Mouse (Mus musculus): Measurements from ENCODE around the gene Gmfg. TPM values are rescaled to one million over a fixed set of nuclear protein-coding genes. Genes with fewer than 3 reads are reported as not detected.
A peak's percentile ranks its signal among the peaks of the same experiment; 100 is the strongest.

Gene Gmfg
- polyA plus RNA-seq, 1 experiment from 2014 or later = 8.6 TPM

DNA sequence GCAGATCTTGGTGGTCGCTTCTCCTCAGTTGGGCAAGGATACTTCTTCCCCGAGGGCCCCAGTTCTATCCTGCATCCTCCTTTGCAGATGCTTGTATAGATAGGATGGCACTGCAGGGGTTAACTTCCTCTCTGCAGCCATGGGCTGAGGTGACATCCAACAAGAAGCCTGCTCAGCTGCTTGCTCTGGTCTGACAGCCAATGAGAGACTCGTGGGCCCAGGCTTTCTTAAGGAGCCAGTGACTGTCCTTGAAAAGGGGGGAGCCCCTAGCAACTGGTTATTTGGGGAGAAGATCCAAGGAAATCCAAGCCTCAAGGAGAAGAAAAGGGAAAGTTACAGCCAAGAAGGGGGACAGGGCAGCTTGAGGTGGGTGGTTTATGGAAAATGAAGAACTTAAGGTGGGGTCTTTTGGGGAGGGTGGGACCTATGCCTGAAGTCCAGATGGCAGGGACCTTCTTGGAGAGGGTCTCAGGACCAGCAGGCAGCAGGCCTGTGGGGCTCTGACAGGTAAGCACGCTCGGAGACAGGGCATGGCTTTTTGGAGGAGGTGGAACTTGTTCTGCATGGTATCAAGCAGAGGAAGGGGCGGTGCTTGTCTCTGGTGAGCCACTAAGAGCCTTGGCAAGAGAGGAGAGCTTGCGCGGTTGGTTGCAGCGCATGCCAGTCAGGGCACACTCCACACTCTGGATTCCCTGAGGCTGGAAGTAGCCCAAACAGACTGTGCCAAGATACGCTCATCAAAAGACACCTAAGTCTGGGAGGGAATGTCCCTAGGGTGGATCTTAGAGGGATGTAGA lies 27.4 kb downstream of the Gmfg start:
- Histone ChIP-seq H3K4me3 (no peak overlapping the region), H3K27ac (no peak overlapping the region), H3K4me2 (replicated peaks) (no peak overlapping the region), H3K36me3 (peaks cover 42% of the 10 kb centered on the region), H3K4me1 (peaks cover 15% of the 10 kb centered on the region), H3K9me3 (no peaks in the 10 kb centered on the region), H3K9ac (no peak overlapping the region), H3K27me3 (peaks cover 21% of the 10 kb centered on the region)
- WGBS = 61% methylated on average over 10 of the region's 10 CpGs
- ATAC-seq (ENCODE audit: low FRiP score, low read depth) = no peak

- Histone ChIP-seq H3K4me3 (peak overlapping the region; percentile 55), H3K4me2 (replicated peaks) (peak overlapping the region; percentile 91), H3K27ac (no peak overlapping the region), H3K4me1 (peaks cover 15% of the 10 kb centered on the region), H3K36me3 (peaks cover 22% of the 10 kb centered on the region), H3K9ac (peak overlapping the region; percentile 71), H3K9me3 (no peaks in the 10 kb centered on the region), H3K27me3 (peaks cover 21% of the 10 kb centered on the region)
- ATAC-seq (ENCODE audit: low FRiP score, low read depth) = peak; percentile 3; the same call in 1 of the 2 replicates
- 18% methylated on average over 40 of the region's 40 CpGs for WGBS
Observed at GRCm38 (mm10) chr7:28466721-28467212, 29.5 kb downstream of the Gmfg start.

DNA sequence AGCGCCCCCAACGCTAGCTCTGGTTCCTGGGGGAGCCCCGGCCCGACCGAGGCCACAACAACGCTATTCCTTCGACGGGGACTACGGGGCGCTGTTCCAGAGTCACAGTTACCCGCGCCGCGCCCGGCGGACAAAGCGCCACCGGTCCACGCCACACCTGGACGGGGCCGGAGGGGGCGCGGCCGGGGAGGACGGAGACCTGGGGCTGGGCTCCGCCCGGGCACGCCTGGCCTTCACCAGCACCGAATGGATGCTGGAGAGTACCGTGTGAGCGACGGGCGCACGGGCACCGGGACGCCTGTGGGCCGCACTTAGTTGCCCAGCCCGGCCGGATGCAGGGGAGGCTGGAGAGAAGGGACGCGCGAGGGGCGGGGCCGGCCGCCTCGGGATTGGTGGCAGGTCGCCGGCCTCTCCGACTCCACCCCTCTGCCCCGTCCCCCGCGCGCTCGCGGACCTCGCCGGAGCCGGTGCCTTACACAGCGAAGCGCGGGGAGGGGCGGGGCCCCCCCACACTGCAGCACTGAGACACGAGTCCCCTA lies 30.0 kb downstream of the Gmfg start:
- no peaks in the 10 kb centered on the region for H3K9me3 ChIP-seq
- peak; percentile 82 for ATAC-seq (ENCODE audit: low FRiP score, low read depth)
- H3K27me3 ChIP-seq = peaks cover 21% of the 10 kb centered on the region
- H3K4me1 ChIP-seq = peaks cover 15% of the 10 kb centered on the region
- peaks cover 17% of the 10 kb centered on the region for H3K36me3 ChIP-seq
- H3K4me2 ChIP-seq (replicated peaks) = peak overlapping the region; percentile 91
- H3K27ac ChIP-seq = no peak overlapping the region
- 1% methylated on average over 59 of the region's 63 CpGs for WGBS
- peak overlapping the region; percentile 55 for H3K4me3 ChIP-seq
- H3K9ac ChIP-seq = peak overlapping the region; percentile 71

DNA sequence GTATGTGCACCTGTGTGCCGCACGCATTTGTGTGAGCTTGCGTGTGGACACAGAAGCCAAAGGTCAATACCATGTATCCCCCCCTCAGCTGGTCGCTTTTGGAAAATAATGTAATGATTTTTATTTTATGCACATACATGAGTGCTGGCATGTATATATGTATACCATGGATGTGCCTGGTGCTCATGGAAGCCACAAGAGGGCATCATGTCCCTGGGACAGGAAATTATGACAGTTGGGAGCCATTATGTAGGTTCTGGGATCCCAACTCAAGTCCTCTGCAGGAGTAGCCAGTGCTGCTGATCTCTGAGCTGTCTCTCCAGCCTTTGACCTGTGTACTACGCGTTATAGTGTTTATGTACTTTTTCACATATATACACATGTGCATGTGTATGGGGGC lies 38.9 kb downstream of the Gmfg start:
- Histone ChIP-seq H3K27ac (no peak overlapping the region), H3K36me3 (no peaks in the 10 kb centered on the region), H3K4me1 (peaks cover 5% of the 10 kb centered on the region; the same call in 1 of the 2 replicates), H3K4me3 (no peak overlapping the region), H3K4me2 (replicated peaks) (no peak overlapping the region), H3K27me3 (no peaks in the 10 kb centered on the region), H3K9me3 (no peaks in the 10 kb centered on the region), H3K9ac (no peak overlapping the region)
- ATAC-seq (ENCODE audit: low FRiP score, low read depth) = no peak
- 87% methylated on average over 6 of the region's 6 CpGs for WGBS

DNA sequence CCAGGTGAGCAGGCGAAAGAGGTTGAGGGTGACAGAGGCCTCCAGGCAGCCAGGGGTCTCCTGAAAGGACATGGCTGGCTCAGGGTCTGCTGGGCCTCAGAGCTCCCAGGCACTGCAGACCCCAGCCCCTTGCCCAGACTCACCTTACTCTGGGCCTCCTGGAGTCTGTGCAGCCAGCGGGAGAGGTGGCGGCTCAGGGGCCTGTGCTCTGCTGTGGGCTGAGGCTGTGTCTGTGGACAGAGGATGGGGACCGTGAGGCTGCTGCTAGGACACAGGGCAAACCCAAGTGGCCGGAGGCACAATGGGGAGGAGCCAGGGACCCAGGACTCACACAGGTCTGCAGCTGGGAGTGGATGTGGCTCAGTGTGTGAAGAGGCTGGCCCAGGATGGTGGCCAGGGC lies 40.1 kb downstream of the Gmfg start:
- Histone ChIP-seq H3K36me3 (no peaks in the 10 kb centered on the region), H3K9me3 (no peaks in the 10 kb centered on the region), H3K9ac (no peak overlapping the region), H3K4me1 (peaks cover 5% of the 10 kb centered on the region; the same call in 1 of the 2 replicates), H3K4me3 (no peak overlapping the region), H3K4me2 (replicated peaks) (no peak overlapping the region), H3K27ac (no peak overlapping the region), H3K27me3 (no peaks in the 10 kb centered on the region)
- ATAC-seq (ENCODE audit: low FRiP score, low read depth) = no peak
- WGBS = 80% methylated on average over 5 of the region's 5 CpGs

DNA sequence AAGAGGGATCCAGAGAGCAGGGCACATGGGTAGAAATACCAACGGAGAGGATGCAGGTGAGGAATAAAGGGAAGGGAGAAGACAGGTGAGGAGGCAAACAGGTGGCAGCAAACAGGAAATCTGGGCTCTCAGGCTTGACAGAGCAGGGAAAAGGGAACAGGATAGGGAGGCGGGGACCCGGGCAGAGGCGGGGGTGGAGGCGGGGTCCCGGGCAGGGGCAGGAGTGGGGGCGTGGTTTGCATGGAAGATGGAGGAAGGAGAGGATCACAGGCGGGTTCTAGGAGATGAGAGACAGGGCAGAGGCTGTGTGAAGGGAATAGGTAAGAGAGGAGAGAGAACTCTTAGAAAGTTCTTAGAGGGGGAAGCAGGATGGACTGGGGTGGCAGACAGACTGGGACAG lies 41.6 kb downstream of the Gmfg start:
- ATAC-seq (ENCODE audit: low FRiP score, low read depth) = no peak
- WGBS = 8% methylated on average over 8 of the region's 8 CpGs

DNA sequence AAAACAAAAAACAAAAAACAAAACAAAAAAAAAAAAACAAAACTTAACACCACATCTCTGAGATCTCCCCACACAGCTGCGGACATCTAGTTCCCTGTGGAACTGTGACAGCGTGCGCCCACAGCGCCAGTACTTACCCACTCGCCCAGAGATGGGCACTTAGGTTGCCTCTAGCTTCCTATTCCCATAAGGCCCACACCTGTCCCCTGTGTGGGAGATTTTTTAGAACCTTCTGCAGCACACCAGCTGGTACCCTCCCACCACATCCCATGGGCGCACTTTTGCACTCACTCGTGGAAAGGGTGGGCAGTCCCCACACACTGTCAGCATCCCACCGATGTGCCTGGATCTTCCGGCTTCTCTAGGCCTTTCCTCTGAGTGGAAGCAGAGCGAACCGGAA lies 45.6 kb downstream of the Gmfg start:
- Histone ChIP-seq H3K27me3 (peaks cover 6% of the 10 kb centered on the region), H3K4me2 (replicated peaks) (no peak overlapping the region), H3K36me3 (no peaks in the 10 kb centered on the region), H3K4me3 (no peak overlapping the region), H3K4me1 (peaks cover 8% of the 10 kb centered on the region), H3K27ac (no peak overlapping the region), H3K9ac (no peak overlapping the region), H3K9me3 (no peaks in the 10 kb centered on the region)
- no peak for ATAC-seq (ENCODE audit: low FRiP score, low read depth)
- 87% methylated on average over 11 of the region's 11 CpGs for WGBS

More for the DNA sequence above, 41.6 kb downstream of the Gmfg start:
- Histone ChIP-seq H3K4me1 (peaks cover 5% of the 10 kb centered on the region; the same call in 1 of the 2 replicates), H3K4me2 (replicated peaks) (no peak overlapping the region), H3K9ac (no peak overlapping the region), H3K36me3 (no peaks in the 10 kb centered on the region), H3K9me3 (no peaks in the 10 kb centered on the region), H3K27me3 (no peaks in the 10 kb centered on the region), H3K27ac (no peak overlapping the region), H3K4me3 (no peak overlapping the region)

DNA sequence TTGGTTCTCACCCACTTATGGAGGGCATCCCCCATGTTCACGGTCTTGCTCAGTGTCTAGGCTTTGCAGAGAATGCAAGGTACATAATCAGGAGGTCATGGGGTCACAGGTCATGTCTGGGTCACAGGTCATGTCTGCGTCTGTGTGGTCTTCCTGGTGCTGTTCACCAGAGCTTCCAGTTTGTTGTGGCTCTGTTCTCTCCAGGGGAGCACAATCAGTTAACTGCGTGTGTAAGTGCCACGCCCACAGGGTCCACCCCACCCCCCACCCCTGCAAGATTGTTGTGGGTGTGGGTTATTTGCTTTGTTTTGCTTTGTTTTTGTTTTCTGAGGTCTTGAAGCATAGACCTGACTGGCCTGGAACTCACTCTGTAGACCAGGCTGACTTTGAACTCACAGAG lies 46.9 kb downstream of the Gmfg start:
- H3K4me1 ChIP-seq = peaks cover 11% of the 10 kb centered on the region
- peaks cover 12% of the 10 kb centered on the region for H3K27me3 ChIP-seq
- no peak overlapping the region for H3K4me3 ChIP-seq
- no peak overlapping the region for H3K4me2 ChIP-seq (replicated peaks)
- WGBS = 23% methylated on average over 4 of the region's 4 CpGs
- no peak overlapping the region for H3K9ac ChIP-seq
- no peaks in the 10 kb centered on the region for H3K36me3 ChIP-seq
- no peak overlapping the region for H3K27ac ChIP-seq
- no peak for ATAC-seq (ENCODE audit: low FRiP score, low read depth)
- H3K9me3 ChIP-seq = no peaks in the 10 kb centered on the region

GRCm38 (mm10) chr7:28488030-28488491 lies 50.8 kb downstream of the Gmfg start:
- Histone ChIP-seq H3K27me3 (peaks cover 12% of the 10 kb centered on the region), H3K27ac (no peak overlapping the region), H3K9ac (no peak overlapping the region; the same call in 1 of the 2 replicates), H3K9me3 (no peaks in the 10 kb centered on the region; the same call in 1 of the 2 replicates), H3K4me3 (peak overlapping the region; percentile 33), H3K36me3 (no peaks in the 10 kb centered on the region), H3K4me1 (peaks cover 16% of the 10 kb centered on the region), H3K4me2 (replicated peaks) (peak overlapping the region; percentile 62)
- no peak for ATAC-seq (ENCODE audit: low FRiP score, low read depth)
- WGBS = 5% methylated on average over 16 of the region's 16 CpGs

DNA sequence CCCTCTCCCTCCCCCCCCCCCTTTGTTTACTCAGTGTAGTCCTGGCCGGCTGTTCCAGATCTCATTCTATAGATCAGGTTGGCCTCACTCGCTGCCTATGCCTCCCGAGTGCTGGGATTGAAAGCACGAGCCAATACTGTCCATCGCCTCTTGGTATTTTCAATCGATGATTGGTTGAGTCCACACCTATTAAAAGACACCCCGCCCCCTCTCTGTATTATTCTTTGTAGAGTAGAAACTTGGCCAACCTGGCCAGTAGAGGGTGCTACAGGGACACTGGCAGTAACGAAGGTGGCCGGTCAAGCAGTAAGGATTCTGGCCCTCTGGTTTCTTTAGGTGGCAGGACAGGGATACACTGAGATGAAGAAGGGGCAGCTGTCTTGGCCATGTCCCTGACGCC lies 53.2 kb downstream of the Gmfg start:
- 3% methylated on average over 10 of the region's 10 CpGs for WGBS
- peaks cover 16% of the 10 kb centered on the region for H3K4me1 ChIP-seq
- H3K9me3 ChIP-seq = no peaks in the 10 kb centered on the region; the same call in 1 of the 2 replicates
- no peak overlapping the region for H3K27ac ChIP-seq
- H3K36me3 ChIP-seq = no peaks in the 10 kb centered on the region
- ATAC-seq (ENCODE audit: low FRiP score, low read depth) = no peak
- H3K4me3 ChIP-seq = no peak overlapping the region
- peak overlapping the region; percentile 27 for H3K4me2 ChIP-seq (replicated peaks)
- H3K27me3 ChIP-seq = peaks cover 12% of the 10 kb centered on the region
- H3K9ac ChIP-seq = no peak overlapping the region

DNA sequence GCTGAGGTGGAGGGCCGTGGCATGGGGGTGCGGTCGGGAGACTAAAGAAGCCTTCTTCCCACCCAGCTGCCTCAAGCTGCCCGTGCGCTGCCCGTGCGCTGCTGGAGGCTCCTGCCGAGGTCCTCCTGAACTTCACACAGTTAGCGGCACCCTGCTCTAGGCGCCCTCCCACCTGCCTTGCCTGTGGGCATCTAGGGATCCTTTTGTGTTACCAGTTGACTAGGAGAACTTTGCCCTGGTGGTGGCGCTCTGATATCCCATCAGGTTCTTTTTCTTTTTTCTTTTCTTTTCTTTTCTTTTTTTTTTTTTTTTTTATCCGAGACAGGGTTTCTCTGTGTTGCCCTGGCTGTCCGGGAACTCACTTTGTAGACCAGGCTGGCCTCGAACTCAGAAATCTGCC lies 53.7 kb downstream of the Gmfg start:
- Histone ChIP-seq H3K36me3 (no peaks in the 10 kb centered on the region), H3K4me2 (replicated peaks) (peak overlapping the region; percentile 27), H3K4me3 (no peak overlapping the region), H3K9ac (no peak overlapping the region), H3K4me1 (peaks cover 16% of the 10 kb centered on the region), H3K9me3 (no peaks in the 10 kb centered on the region; the same call in 1 of the 2 replicates), H3K27ac (no peak overlapping the region), H3K27me3 (peaks cover 12% of the 10 kb centered on the region)
- no peak for ATAC-seq (ENCODE audit: low FRiP score, low read depth)
- 24% methylated on average over 14 of the region's 14 CpGs for WGBS

DNA sequence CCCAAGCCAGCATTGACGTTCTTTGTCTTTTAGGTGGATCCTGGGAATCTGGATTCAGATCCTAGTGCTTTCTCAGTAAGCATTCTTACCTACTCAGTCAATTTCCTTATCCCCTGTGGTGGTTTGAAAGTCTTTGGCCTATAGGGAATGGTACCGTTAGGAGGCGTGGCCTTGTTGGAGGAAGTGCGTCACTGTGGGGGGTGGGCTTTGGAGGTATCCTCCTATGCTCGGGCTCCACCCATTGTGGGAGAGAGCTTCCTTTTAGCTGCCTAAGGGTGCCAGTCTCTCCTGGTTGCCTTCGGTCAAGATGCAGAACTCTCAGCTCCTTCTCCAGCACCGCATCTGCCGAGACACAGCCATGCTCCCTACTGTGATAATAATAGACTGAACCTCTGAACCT lies 55.1 kb downstream of the Gmfg start:
- no peaks in the 10 kb centered on the region for H3K36me3 ChIP-seq
- H3K9me3 ChIP-seq = no peaks in the 10 kb centered on the region; the same call in 1 of the 2 replicates
- no peak overlapping the region for H3K4me2 ChIP-seq (replicated peaks)
- 83% methylated on average over 8 of the region's 8 CpGs for WGBS
- H3K9ac ChIP-seq = no peak overlapping the region
- no peak overlapping the region for H3K27ac ChIP-seq
- no peak for ATAC-seq (ENCODE audit: low FRiP score, low read depth)
- H3K27me3 ChIP-seq = peaks cover 10% of the 10 kb centered on the region
- no peak overlapping the region for H3K4me3 ChIP-seq
- H3K4me1 ChIP-seq = peaks cover 16% of the 10 kb centered on the region

Data from limb, embryonic 13.5 days (tissue).